Mouse (Mus musculus): ENCODE measurements around the gene Gm17087. TPM values are rescaled to one million over a fixed set of nuclear protein-coding genes. Genes with fewer than 3 reads are reported as not detected.

Gm17087 gene
- polyA plus RNA-seq (2016; fragmentation: Nextera tagmentation; extraction: Ambion mirVana): not detected in 2 replicates

GRCm38 (mm10) chr17:8566850-8567249 is at the start of gene Gm17087:
Gene Gm17087 (minus strand): TSS chr17:8566950.
- Histone ChIP-seq H3K9ac (no peak within 1 kb of the TSS), H3K4me1 (no peaks in the 10 kb centered on the region), H3K27me3 (replicated peaks) (0 out of 2 replicates have a peak, but pooled peaks cover under 1% of the 10 kb centered on the region), H3K9me3 (replicated peaks) (no peaks in the 10 kb centered on the region), H3K27ac (no peak within 1 kb of the TSS), H3K4me2 (no peak within 1 kb of the TSS), H3K4me3 (no peak within 1 kb of the TSS), H3K36me3 (no peaks in the 10 kb centered on the region)
- 80% methylated on average over 6 of the region's 6 CpGs for WGBS (ENCODE audit: insufficient replicate concordance)
- ATAC-seq: no peak

DNA sequence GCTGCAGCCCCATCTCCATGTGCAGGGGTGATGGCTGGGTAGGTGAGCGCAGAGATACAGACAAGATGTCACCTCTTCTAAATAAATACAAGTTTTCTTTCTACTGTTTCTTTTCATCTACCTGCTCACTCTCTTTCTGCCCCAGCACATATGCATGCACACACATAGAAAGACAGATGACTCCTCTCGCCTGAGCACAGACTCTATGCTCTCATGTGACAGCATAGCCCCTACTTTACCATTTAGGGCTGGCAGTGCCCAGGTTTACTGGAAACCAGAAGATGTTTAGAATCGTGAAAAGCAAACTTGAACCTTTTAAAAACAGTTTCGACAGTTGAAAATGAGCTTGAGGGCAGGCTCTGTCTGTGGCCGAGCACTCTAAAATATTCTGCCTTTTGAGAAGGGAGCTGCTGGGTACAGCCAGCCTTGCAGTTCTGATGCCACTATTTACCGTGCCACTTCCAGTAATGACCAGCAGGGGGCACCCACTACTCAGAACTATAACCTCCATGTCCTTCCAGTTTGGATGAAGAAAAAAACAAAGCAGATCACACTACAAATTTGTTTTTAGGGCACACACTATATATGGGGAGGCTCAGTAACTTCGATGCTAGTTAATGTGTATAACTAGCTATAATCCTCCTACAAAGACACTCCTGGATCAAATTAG is 47.3 kb upstream of the Gm17087 start:
- no peak overlapping the region for H3K4me2 ChIP-seq
- no peaks in the 10 kb centered on the region for H3K36me3 ChIP-seq
- H3K9ac ChIP-seq: no peak overlapping the region
- no peak for ATAC-seq
- no peak overlapping the region for H3K4me3 ChIP-seq
- no peaks in the 10 kb centered on the region for H3K4me1 ChIP-seq
- WGBS (ENCODE audit: insufficient replicate concordance): 28% methylated on average over 7 of the region's 7 CpGs
- H3K27ac ChIP-seq: no peak overlapping the region
- 0 out of 2 replicates have a peak, but pooled peaks cover 6% of the 10 kb centered on the region for H3K27me3 ChIP-seq (replicated peaks)
- no peaks in the 10 kb centered on the region for H3K9me3 ChIP-seq (replicated peaks)

GRCm38 (mm10) chr17:8611916-8612315 is 45.2 kb upstream of the Gm17087 start:
- Histone ChIP-seq H3K4me2 (no peak overlapping the region), H3K9ac (no peak overlapping the region), H3K9me3 (replicated peaks) (no peaks in the 10 kb centered on the region), H3K4me3 (no peak overlapping the region), H3K27me3 (replicated peaks) (0 out of 2 replicates have a peak, but pooled peaks cover 6% of the 10 kb centered on the region), H3K4me1 (no peaks in the 10 kb centered on the region), H3K27ac (no peak overlapping the region), H3K36me3 (no peaks in the 10 kb centered on the region)
- ATAC-seq: no peak
- WGBS (ENCODE audit: insufficient replicate concordance): 66% methylated on average over 4 of the region's 4 CpGs

GRCm38 (mm10) chr17:8606695-8607094 is 39.9 kb upstream of the Gm17087 start:
- ATAC-seq: no peak
- Histone ChIP-seq H3K9me3 (replicated peaks) (no peaks in the 10 kb centered on the region), H3K4me2 (no peak overlapping the region), H3K9ac (no peak overlapping the region), H3K36me3 (no peaks in the 10 kb centered on the region), H3K4me3 (no peak overlapping the region), H3K4me1 (no peaks in the 10 kb centered on the region), H3K27me3 (replicated peaks) (0 out of 2 replicates have a peak, but pooled peaks cover 2% of the 10 kb centered on the region), H3K27ac (no peak overlapping the region)
- 50% methylated on average over 3 of the region's 3 CpGs for WGBS (ENCODE audit: insufficient replicate concordance)

DNA sequence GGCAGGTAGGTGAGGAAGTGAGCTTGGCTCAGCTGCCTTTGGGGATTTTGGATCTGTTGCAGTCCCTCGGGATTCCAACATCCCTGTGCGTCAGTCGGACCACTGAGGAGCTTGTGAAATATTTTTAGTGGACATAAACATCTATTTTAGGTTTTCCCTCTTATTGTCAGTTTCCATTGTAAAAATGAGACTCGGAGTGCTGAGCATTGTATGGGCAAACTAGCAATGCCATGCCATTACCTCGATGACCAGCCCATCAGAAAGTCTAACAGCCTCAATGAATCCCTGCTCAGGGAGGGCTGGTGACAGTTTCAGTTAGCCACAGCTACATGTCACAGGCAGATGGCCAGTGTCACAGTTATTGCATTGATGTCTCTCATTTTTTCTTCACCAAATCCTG is 39.2 kb upstream of the Gm17087 start:
- Histone ChIP-seq H3K4me3 (no peak overlapping the region), H3K4me1 (no peaks in the 10 kb centered on the region), H3K9me3 (replicated peaks) (no peaks in the 10 kb centered on the region), H3K9ac (no peak overlapping the region), H3K36me3 (no peaks in the 10 kb centered on the region), H3K27me3 (replicated peaks) (0 out of 2 replicates have a peak, but pooled peaks cover 2% of the 10 kb centered on the region), H3K27ac (no peak overlapping the region), H3K4me2 (no peak overlapping the region)
- WGBS (ENCODE audit: insufficient replicate concordance): 60% methylated on average over 5 of the region's 5 CpGs
- ATAC-seq: no peak

DNA sequence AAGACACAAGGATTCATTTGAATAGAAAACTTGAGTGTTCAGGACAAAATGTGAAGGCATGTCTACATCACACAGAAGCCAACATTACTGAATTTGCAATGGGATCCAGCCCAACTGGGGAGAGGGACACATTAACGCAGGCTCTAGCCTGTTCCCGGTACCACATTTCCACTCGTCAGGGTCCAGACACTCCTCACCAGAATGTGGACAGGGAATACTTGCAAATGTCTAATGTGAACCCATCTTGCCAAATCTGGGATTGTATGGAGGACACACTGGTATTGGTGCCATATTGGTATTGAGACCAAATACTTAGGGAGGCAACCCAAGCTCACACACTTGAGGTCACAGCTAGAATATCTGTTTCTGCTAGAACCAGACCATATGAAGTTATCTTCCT is 36.2 kb upstream of the Gm17087 start:
- Histone ChIP-seq H3K36me3 (no peaks in the 10 kb centered on the region), H3K9ac (no peak overlapping the region), H3K4me1 (no peaks in the 10 kb centered on the region), H3K4me3 (no peak overlapping the region), H3K27me3 (replicated peaks) (peaks cover 10% of the 10 kb centered on the region; the same call in 1 of the 2 replicates), H3K9me3 (replicated peaks) (no peaks in the 10 kb centered on the region), H3K4me2 (no peak overlapping the region), H3K27ac (no peak overlapping the region)
- no peak for ATAC-seq
- 76% methylated on average over 3 of the region's 3 CpGs for WGBS (ENCODE audit: insufficient replicate concordance)

GRCm38 (mm10) chr17:8597790-8598189 is 31.0 kb upstream of the Gm17087 start:
- Histone ChIP-seq H3K9me3 (replicated peaks) (no peaks in the 10 kb centered on the region), H3K27ac (no peak overlapping the region), H3K9ac (no peak overlapping the region), H3K4me1 (no peaks in the 10 kb centered on the region), H3K27me3 (replicated peaks) (peaks cover 10% of the 10 kb centered on the region; the same call in 1 of the 2 replicates), H3K36me3 (no peaks in the 10 kb centered on the region), H3K4me3 (no peak overlapping the region), H3K4me2 (no peak overlapping the region)
- WGBS (ENCODE audit: insufficient replicate concordance): 6% methylated on average over 7 of the region's 7 CpGs
- no peak for ATAC-seq

- no peaks in the 10 kb centered on the region for H3K9me3 ChIP-seq (replicated peaks)
- no peaks in the 10 kb centered on the region for H3K36me3 ChIP-seq
- no peaks in the 10 kb centered on the region for H3K4me1 ChIP-seq
- peaks cover 13% of the 10 kb centered on the region; the same call in 1 of the 2 replicates for H3K27me3 ChIP-seq (replicated peaks)
- H3K27ac ChIP-seq: no peak overlapping the region
- WGBS (ENCODE audit: insufficient replicate concordance): 10% methylated on average over 22 of the region's 22 CpGs
- no peak for ATAC-seq
- H3K9ac ChIP-seq: no peak overlapping the region
- no peak overlapping the region for H3K4me3 ChIP-seq
- H3K4me2 ChIP-seq: peak overlapping the region; percentile 22
These were observed 25.9 kb upstream of the Gm17087 start for GRCm38 (mm10) chr17:8592427-8593277.

GRCm38 (mm10) chr17:8581579-8581978 is 14.8 kb upstream of the Gm17087 start:
- Histone ChIP-seq H3K9me3 (replicated peaks) (no peaks in the 10 kb centered on the region), H3K4me3 (no peak overlapping the region), H3K4me2 (no peak overlapping the region), H3K27ac (no peak overlapping the region), H3K9ac (no peak overlapping the region), H3K4me1 (no peaks in the 10 kb centered on the region), H3K27me3 (replicated peaks) (no peaks in the 10 kb centered on the region), H3K36me3 (no peaks in the 10 kb centered on the region)
- ATAC-seq: no peak
- 74% methylated on average over 8 of the region's 8 CpGs for WGBS (ENCODE audit: insufficient replicate concordance)

DNA sequence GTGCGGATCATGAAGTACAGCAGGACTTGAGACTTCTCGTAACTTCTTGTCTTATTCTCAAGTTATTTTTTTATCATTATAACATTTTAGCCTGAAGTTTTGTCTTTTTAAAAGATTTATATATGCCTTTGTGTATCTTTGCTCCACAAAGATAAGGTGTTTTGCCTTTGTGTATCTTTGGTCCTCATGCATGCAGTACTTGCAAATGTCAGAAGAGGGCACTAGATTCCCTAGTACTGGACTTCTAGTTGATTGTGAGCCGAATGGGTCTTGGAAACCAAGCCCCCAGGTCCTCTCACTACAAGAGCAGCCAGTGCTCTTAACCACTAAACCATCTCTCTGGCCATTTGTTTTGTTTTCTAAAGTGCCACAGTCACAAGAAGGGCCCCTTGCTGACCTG is 13.6 kb upstream of the Gm17087 start:
- H3K27me3 ChIP-seq (replicated peaks): no peaks in the 10 kb centered on the region
- H3K36me3 ChIP-seq: no peaks in the 10 kb centered on the region
- no peak overlapping the region for H3K9ac ChIP-seq
- H3K9me3 ChIP-seq (replicated peaks): no peaks in the 10 kb centered on the region
- no peaks in the 10 kb centered on the region for H3K4me1 ChIP-seq
- no peak for ATAC-seq
- H3K27ac ChIP-seq: no peak overlapping the region
- H3K4me3 ChIP-seq: no peak overlapping the region
- WGBS (ENCODE audit: insufficient replicate concordance): 53% methylated on average over 3 of the region's 3 CpGs
- H3K4me2 ChIP-seq: no peak overlapping the region

DNA sequence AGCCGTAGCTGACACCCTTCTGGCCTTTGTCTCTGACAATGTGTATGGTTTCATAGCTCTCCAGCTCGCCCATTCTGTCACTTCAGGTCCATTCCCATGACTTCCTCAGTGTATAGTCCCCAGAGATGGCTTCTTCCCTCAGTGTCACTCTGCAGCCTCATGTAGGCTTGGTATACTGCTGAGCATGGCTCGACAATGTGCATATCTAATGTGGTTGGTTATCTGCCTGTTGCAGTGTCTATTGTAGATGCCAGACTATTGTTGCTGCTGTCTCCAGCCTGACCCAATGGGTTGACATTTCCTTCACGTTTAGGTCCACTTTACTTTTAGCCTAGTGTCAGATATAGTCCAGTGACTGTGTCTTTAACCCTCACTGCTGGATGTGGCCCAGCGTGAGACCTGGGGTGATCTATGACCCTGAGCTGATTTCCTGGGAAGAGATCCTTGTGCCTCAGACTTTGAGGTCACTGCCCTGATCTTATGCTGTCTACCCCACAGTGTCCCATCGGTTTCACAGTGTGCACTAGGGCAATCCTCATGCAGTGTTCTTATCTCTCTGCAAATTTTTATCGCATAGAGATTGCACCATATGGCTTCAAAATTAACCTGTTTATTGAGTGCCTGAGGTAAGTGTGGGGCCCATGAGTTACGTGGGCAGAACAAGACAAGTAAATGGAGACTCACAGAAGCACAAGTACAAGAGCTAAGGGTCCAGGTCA is 7.0 kb upstream of the Gm17087 start:
- Histone ChIP-seq H3K36me3 (no peaks in the 10 kb centered on the region), H3K9me3 (replicated peaks) (no peaks in the 10 kb centered on the region), H3K9ac (no peak overlapping the region), H3K27ac (no peak overlapping the region), H3K27me3 (replicated peaks) (no peaks in the 10 kb centered on the region), H3K4me3 (no peak overlapping the region), H3K4me1 (peaks cover 6% of the 10 kb centered on the region), H3K4me2 (no peak overlapping the region)
- 39% methylated on average over 8 of the region's 8 CpGs for WGBS (ENCODE audit: insufficient replicate concordance)
- ATAC-seq: peak; percentile 79

DNA sequence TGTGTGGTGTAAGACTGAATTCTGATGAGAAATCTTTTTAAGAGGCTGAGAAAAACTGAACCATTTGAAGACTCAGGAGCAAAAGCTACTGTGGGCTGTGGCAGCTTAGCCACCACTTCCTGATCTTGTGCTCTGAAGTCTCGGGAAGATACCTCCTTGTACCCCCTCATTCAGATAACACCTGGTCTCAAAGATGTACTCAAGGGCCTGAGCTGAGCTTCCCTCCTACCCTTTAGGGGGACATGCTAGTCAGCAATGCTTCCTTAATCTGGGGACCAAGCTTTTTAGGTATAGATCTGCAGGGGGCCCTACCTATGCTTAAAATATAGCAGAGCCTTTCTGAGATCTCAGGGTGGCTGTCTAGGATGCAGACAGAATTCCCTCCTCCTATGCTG is 3.9 kb downstream of the Gm17087 start:
- Histone ChIP-seq H3K4me2 (no peak overlapping the region), H3K27ac (no peak overlapping the region), H3K36me3 (no peaks in the 10 kb centered on the region), H3K9ac (no peak overlapping the region), H3K4me1 (no peaks in the 10 kb centered on the region), H3K4me3 (no peak overlapping the region), H3K9me3 (replicated peaks) (no peaks in the 10 kb centered on the region), H3K27me3 (replicated peaks) (0 out of 2 replicates have a peak, but pooled peaks cover 3% of the 10 kb centered on the region)
- 9% methylated on average over 1 of the region's 1 CpGs for WGBS (ENCODE audit: insufficient replicate concordance)
- no peak for ATAC-seq
